Mouse (Mus musculus): Measurements from ENCODE around the gene Asl. TPM values are rescaled to one million over a fixed set of nuclear protein-coding genes. Genes with fewer than 3 reads are reported as not detected.
"Not testable (repeated sequence)": the region's sequence is repeated elsewhere in the genome, so short reads cannot be mapped to it uniquely, and the experiment has no call there.

The Asl gene
- total and polyA plus RNA-seq, 3 experiments, result 3.2 to 5.9 (median 4.6) TPM

DNA sequence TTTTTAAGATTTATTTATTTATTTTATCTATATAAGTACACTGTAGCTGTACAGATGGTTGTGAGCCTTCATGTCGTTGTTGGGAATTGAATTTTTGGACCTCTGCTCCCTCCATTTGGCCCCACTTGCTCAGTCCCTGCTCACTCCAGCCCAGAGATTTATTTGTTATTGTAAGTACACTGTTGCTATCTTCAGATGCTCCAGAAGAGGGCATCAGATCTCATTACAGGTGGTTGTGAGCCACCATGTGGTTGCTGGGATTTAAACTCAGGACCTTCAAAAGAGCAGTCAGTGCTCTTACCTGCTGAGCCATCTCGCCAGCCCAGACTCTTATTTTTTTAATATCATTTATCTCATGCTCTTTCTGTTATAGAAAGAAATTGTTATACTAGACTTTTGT is 7.3 kb upstream of the Asl start:
- H3K79me2 ChIP-seq (replicated peaks; ENCODE audit: control insufficient read depth, insufficient read depth, low read length); H3K9ac ChIP-seq (ENCODE audit: low read depth, low read length); H3K36me3 ChIP-seq (ENCODE audit: control insufficient read depth, insufficient read depth, low read length); H3K27me3 ChIP-seq (ENCODE audit: control insufficient read depth, insufficient read depth, low read length); H3K27ac ChIP-seq; H3K4me3 ChIP-seq; H3K4me1 ChIP-seq (ENCODE audit: control insufficient read depth, insufficient read depth, low read length); DNase-seq; intact Hi-C loops (cut with DNase I): not testable (repeated sequence)
- WGBS, result 77% methylated on average over 2 of the region's 2 CpGs
- peak; percentile 47 for TF ChIP-seq CTCF (IDR thresholded peaks at IDR 0.05)

DNA sequence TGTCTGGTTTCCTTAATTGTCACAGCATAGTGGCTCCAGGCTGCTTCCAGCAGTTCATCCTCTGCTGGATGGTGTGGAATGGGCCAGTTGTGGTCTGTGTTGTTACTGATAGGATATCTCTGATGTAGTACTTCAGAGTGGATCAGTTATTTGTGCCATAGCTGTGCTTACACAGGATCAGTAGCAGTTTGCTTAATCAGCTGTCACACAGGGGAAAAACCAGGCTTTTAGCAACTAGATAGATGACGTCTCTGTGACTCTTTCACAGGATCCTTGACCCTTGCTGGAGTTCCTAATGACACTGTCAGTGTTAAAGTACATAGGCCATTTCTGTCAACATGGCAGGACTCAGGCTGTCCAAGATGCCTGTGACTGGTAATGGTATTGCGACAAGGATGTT is 4.8 kb upstream of the Asl start:
- Histone ChIP-seq H3K4me1 (ENCODE audit: control insufficient read depth, insufficient read depth, low read length) (no peaks in the 10 kb centered on the region), H3K27ac (no peak overlapping the region), H3K79me2 (replicated peaks; ENCODE audit: control insufficient read depth, insufficient read depth, low read length) (no peaks in the 10 kb centered on the region; the same call in 1 of the 2 replicates), H3K9ac (ENCODE audit: low read depth, low read length) (no peak overlapping the region), H3K4me3 (no peak overlapping the region), H3K36me3 (ENCODE audit: control insufficient read depth, insufficient read depth, low read length) (no peaks in the 10 kb centered on the region), H3K27me3 (ENCODE audit: control insufficient read depth, insufficient read depth, low read length) (no peaks in the 10 kb centered on the region)
- 83% methylated on average over 2 of the region's 2 CpGs for WGBS
- intact Hi-C loops (cut with DNase I), result no loop called here
- no peak for DNase-seq
- TF ChIP-seq EP300 (IDR thresholded peaks at IDR 0.05; ENCODE audit: insufficient read depth, low read depth, low read length) (no peak), POLR2A (IDR thresholded peaks at IDR 0.05; ENCODE audit: insufficient read depth, low read depth, low read length) (no peak), CTCF (IDR thresholded peaks at IDR 0.05) (no peak)

DNA sequence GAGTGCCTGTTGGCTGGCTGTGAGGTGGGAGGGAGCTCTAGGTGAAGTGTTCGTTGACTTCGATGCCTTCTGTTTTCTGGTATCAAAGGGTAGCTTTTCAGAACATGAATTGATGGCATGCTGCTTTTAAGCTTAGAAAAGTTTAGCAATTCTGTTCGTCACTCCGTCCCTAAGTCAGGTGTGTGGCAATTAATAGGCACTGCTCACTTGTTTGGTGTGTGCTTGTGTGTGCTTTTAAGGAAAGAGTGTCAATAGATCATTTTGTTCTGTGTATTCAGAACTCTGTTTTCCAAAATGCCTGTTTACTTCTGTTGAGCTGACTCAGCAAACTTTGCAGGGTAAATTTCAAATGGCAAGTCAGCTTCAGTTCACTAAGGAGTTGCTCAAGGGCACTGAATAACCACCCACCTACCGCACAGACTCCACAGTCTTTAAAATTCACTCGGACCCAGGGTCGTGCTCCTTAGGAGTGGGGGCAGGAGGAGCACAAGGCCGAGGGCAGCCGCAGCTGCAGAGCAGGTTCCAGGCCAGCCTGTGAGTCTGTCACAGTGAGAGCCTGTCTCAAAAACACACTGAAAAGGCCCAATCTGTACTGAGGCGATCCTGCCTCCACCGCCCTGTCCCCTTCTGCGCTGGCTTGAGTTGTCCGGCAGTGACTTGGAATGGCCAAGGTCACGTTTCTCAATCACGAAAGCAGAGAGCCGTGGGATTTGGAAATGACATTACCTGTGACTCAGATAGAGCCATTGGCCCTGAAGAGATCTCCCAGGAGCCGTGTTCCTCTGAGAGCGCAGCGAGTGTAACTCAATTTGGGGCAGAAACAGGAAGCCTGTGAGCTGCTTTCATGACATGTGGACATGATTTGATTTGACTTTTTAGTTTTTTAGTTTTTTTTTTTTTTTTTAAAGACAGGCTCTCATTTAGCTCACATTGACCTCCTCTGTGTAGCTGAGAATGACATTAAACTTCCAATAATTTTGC is 2.7 kb upstream of the Asl start:
- Histone ChIP-seq H3K9ac (ENCODE audit: low read depth, low read length) (no peak overlapping the region), H3K4me3 (no peak overlapping the region), H3K79me2 (replicated peaks; ENCODE audit: control insufficient read depth, insufficient read depth, low read length) (no peaks in the 10 kb centered on the region; the same call in 1 of the 2 replicates), H3K4me1 (ENCODE audit: control insufficient read depth, insufficient read depth, low read length) (no peaks in the 10 kb centered on the region), H3K36me3 (ENCODE audit: control insufficient read depth, insufficient read depth, low read length) (no peaks in the 10 kb centered on the region), H3K27me3 (ENCODE audit: control insufficient read depth, insufficient read depth, low read length) (no peaks in the 10 kb centered on the region), H3K27ac (no peak overlapping the region)
- WGBS, result 91% methylated on average over 19 of the region's 19 CpGs
- TF ChIP-seq EP300 (IDR thresholded peaks at IDR 0.05; ENCODE audit: insufficient read depth, low read depth, low read length), result no peak
- no peak for TF ChIP-seq POLR2A (IDR thresholded peaks at IDR 0.05; ENCODE audit: insufficient read depth, low read depth, low read length)
- no peak for TF ChIP-seq CTCF (IDR thresholded peaks at IDR 0.05)
- no peak for DNase-seq
- intact Hi-C loops (cut with DNase I), result no loop called here

DNA sequence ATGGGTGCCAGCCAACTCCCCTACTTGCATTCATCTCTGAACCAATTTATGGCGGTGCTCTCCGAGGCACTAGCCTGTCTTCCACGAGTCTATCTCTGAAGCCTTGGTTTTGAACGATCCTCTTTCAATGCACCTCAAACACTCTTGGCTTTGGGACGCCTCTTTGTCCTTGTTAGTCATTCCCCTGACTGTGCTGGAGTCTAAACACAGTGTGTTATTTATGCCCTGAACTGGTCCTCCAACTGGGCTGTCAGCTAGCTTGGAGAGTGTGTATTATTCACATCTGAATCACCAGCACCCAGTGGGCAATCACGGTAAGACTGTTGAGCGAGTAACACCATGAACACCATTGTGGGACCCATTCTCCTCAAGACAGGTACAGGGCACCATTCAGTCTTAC is 1.4 kb downstream of the Asl start:
- 80% methylated on average over 7 of the region's 7 CpGs for WGBS
- TF ChIP-seq POLR2A (IDR thresholded peaks at IDR 0.05; ENCODE audit: insufficient read depth, low read depth, low read length) (no peak), EP300 (IDR thresholded peaks at IDR 0.05; ENCODE audit: insufficient read depth, low read depth, low read length) (no peak), CTCF (IDR thresholded peaks at IDR 0.05) (no peak)
- H3K4me3 ChIP-seq, result no peak overlapping the region
- no peak for DNase-seq
- peaks cover 1% of the 10 kb centered on the region; the same call in 1 of the 2 replicates for H3K4me1 ChIP-seq (ENCODE audit: control insufficient read depth, insufficient read depth, low read length)
- no peaks in the 10 kb centered on the region for H3K36me3 ChIP-seq (ENCODE audit: control insufficient read depth, insufficient read depth, low read length)
- H3K27ac ChIP-seq, result no peak overlapping the region
- H3K27me3 ChIP-seq (ENCODE audit: control insufficient read depth, insufficient read depth, low read length), result no peaks in the 10 kb centered on the region
- intact Hi-C loops (cut with DNase I), result no loop called here
- no peak overlapping the region for H3K9ac ChIP-seq (ENCODE audit: low read depth, low read length)
- H3K79me2 ChIP-seq (replicated peaks; ENCODE audit: control insufficient read depth, insufficient read depth, low read length), result no peaks in the 10 kb centered on the region

DNA sequence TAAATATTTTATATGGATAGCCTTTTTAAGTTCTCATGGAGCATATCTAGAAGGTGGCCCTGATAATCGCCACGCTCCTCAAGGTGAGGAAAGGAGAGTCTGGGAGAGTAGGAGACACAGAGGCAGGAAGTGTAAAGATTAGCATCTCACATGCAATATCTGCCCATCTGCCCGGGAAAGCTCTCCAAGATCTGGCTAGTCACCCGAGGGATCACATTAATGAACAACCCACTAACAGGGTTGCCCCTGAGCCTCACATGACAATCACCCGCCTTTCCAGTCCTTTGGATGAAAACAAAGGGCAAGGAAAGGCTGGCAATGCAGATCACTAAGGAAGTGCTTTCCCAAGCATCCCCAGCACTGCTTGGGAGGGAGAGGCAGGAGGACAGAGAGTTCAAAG is 1.9 kb downstream of the Asl start:
- Histone ChIP-seq H3K9ac (ENCODE audit: low read depth, low read length) (no peak overlapping the region), H3K4me1 (ENCODE audit: control insufficient read depth, insufficient read depth, low read length) (peaks cover 1% of the 10 kb centered on the region; the same call in 1 of the 2 replicates), H3K27ac (no peak overlapping the region), H3K79me2 (replicated peaks; ENCODE audit: control insufficient read depth, insufficient read depth, low read length) (no peaks in the 10 kb centered on the region), H3K36me3 (ENCODE audit: control insufficient read depth, insufficient read depth, low read length) (no peaks in the 10 kb centered on the region), H3K4me3 (no peak overlapping the region), H3K27me3 (ENCODE audit: control insufficient read depth, insufficient read depth, low read length) (no peaks in the 10 kb centered on the region)
- DNase-seq, result no peak
- TF ChIP-seq CTCF (IDR thresholded peaks at IDR 0.05) (no peak), EP300 (IDR thresholded peaks at IDR 0.05; ENCODE audit: insufficient read depth, low read depth, low read length) (no peak), POLR2A (IDR thresholded peaks at IDR 0.05; ENCODE audit: insufficient read depth, low read depth, low read length) (no peak)
- intact Hi-C loops (cut with DNase I), result no loop called here
- 59% methylated on average over 5 of the region's 5 CpGs for WGBS

Measured in heart, adult 2 months (tissue).